Mouse (Mus musculus) small intestine, adult 2 months (tissue): ENCODE data around the gene Fndc3a. TPM values are rescaled to one million over a fixed set of nuclear protein-coding genes. Genes with fewer than 3 reads are reported as not detected.

Source experiments
- H3K27ac ChIP-seq: fragments of 200-500 bp; 2 replicates; pipeline ENCODE4 v1.5.1; 2012; ENCODE audit warnings: low read depth, low read length, control low read depth, inconsistent platforms; ENCODE audit not compliant: insufficient read depth
- H3K27me3 ChIP-seq: fragments of 200-500 bp; 2 replicates; pipeline ENCODE4 v1.6.1; 2012; ENCODE audit warnings: mild to moderate bottlenecking, moderate library complexity, low read length, inconsistent platforms; ENCODE audit not compliant: control insufficient read depth, insufficient read depth
- H3K36me3 ChIP-seq: fragments of 200-500 bp; 2 replicates; pipeline ENCODE4 v1.6.1; 2012; ENCODE audit warnings: mild to moderate bottlenecking, low read length, control low read depth, inconsistent platforms; ENCODE audit not compliant: control insufficient read depth, insufficient read depth
- H3K4me1 ChIP-seq: fragments of 200-500 bp; 2 replicates; pipeline ENCODE4 v1.6.1; 2012; ENCODE audit warnings: low read length, inconsistent platforms, mixed read lengths; ENCODE audit not compliant: control insufficient read depth, insufficient read depth, insufficient read length
- H3K4me3 ChIP-seq: fragments of 200-500 bp; 2 replicates; pipeline ENCODE4 v1.5.1; 2012; ENCODE audit warnings: low read depth, mild to moderate bottlenecking, control low read depth, inconsistent platforms, low read length, moderate library complexity
- CTCF ChIP-seq: fragments of 200-500 bp; IDR thresholded peaks from 2 replicates; pipeline ENCODE4 v1.5.1; 2012; ENCODE audit warnings: low read depth, mild to moderate bottlenecking, control low read depth, inconsistent platforms, low read length, moderate library complexity, mixed read lengths; ENCODE audit not compliant: insufficient replicate concordance, insufficient read length; ENCODE audit errors: extremely low read depth
- POLR2A ChIP-seq: fragments of 200-500 bp; IDR thresholded peaks from 2 replicates; pipeline ENCODE4 v1.6.1; 2012; ENCODE audit warnings: low read depth, mild to moderate bottlenecking, control low read depth, inconsistent platforms, low read length, moderate library complexity
- WGBS: fragments of 180-500 bp; shearing (Covaris S2); methylation state at CpG from one replicate; pipeline ENCODE4 v1.1.7; 2018; 5-methylcytosine and 5-hydroxymethylcytosine counted together
- polyA plus RNA-seq: library from polyadenylated mRNA; depleted of rRNA; stranded (reverse); fragments of >200 nt; gene quantifications from 2 replicates; pipeline ENCODE4 v1.2.3, GENCODE M21; 2012

The Fndc3a gene
- polyA plus RNA-seq, 1 experiment, result 29.2 TPM

DNA sequence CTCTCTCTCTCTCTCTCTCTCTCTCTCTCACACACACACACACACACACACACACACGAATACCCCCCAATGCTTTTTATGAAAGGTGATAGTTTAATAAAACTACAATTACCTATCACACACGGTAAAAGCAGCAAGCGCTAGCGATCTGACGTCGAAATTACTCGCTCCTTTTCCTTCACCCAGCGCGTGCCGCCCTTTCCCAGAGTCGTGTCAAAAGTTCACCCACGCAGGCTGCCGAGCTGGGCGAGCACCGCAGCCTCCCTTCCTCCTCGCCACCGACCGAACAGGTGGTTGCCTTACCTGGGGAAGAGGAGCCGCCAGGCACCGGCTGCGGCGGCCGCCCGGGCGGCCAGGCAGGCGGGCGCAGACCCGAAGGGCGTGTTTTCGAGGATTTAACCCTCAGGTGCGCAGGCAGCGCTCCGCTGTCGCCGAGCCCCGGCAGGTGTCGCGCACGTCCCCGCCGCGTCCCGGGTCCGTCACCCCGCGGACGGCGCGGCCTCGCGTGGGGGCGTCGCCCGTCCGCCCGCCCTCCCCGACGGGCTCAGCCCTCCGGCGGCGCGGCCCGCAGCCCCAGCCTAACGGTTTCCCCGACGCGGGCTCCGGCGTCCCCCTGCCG is 603 bp downstream of the Fndc3a start:
- TF ChIP-seq POLR2A, result no peak
- TF ChIP-seq CTCF, result 0 out of 2 replicates have a peak, but pooled peaks have one; percentile 10
- WGBS, result under 1% methylated on average over 68 of the region's 70 CpGs
- H3K36me3 ChIP-seq, result no peaks in the 10 kb centered on the region

DNA sequence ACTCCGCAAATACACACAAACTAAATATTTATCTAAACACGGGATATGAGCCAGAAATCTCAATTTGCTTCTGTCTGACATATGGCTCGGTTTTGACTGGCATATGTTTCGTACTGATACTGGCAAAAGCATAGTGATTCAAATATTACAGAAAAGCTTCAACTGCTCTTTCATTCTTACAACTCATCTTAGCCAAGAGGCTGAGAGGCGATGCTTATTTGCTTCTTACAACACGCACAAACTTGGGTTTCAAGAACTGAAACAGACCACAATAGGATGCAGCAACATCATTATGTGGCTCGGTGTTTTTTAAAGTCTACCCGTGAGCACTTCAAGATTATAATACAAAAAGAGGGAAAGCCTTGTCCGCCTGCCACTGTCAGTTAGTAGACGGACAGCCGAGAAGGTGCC is 1.2 kb downstream of the Fndc3a start:
- Histone ChIP-seq H3K27ac (peak overlapping the region; percentile 88; the same call in 1 of the 2 replicates), H3K27me3 (no peaks in the 10 kb centered on the region), H3K4me1 (no peaks in the 10 kb centered on the region), H3K36me3 (no peaks in the 10 kb centered on the region), H3K4me3 (peak overlapping the region; percentile 92; the same call in 1 of the 2 replicates)
- WGBS, result 13% methylated on average over 11 of the region's 11 CpGs
- TF ChIP-seq CTCF (no peak), POLR2A (no peak)

More for the DNA sequence above, 603 bp downstream of the Fndc3a start:
- Histone ChIP-seq H3K4me1 (no peaks in the 10 kb centered on the region), H3K27me3 (no peaks in the 10 kb centered on the region), H3K4me3 (peak overlapping the region; percentile 92), H3K27ac (peak overlapping the region; percentile 88)

DNA sequence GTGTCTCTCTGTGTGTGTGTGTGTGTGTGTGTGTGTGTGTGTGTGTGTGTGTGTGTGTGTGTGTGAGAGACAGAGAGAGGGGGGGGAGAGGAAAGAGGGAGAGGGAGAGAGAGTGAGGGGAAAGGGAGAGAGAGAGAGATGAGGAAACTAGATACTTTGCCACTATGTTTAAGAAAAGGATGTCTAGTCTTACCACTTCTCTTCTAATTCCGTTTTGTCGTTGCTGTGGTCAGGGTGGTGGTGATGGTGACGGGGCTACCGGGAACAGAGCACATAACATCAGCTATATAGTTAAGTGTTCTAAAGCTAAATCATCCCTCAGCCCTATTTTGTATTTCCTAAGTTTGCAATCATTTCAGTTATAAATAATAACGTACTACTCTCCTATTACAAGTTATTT is 9.7 kb downstream of the Fndc3a start:
- Histone ChIP-seq H3K36me3 (no peaks in the 10 kb centered on the region), H3K27ac (no peak overlapping the region), H3K4me1 (no peaks in the 10 kb centered on the region), H3K4me3 (no peak overlapping the region), H3K27me3 (no peaks in the 10 kb centered on the region)
- TF ChIP-seq POLR2A (no peak), CTCF (no peak)
- 80% methylated on average over 5 of the region's 5 CpGs for WGBS

DNA sequence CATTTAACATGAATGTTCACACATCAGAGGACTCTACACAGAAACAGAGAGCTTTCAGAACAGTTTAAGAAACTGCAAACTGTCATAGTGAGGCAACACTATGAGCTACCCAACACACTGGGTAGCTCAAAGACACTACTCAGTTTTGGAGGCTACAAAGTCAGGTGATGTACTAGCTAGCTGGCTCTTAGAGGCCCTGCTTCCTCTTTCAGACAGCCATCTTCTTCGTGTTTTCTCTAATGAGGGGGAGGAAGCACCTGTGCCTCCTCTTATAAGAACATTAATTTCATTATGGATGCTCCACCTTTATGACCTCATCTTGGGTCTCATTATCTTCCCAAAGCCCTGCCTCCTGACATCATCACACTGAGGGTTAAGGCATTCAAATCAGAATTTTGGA is 18.4 kb downstream of the Fndc3a start:
- no peak overlapping the region for H3K4me3 ChIP-seq
- 0 out of 2 replicates have a peak, but pooled peaks cover 2% of the 10 kb centered on the region for H3K36me3 ChIP-seq
- H3K27me3 ChIP-seq, result no peaks in the 10 kb centered on the region
- H3K4me1 ChIP-seq, result no peaks in the 10 kb centered on the region
- TF ChIP-seq POLR2A, result no peak
- no peak for TF ChIP-seq CTCF
- H3K27ac ChIP-seq, result no peak overlapping the region
- WGBS, result 62% methylated on average over 1 of the region's 1 CpGs

DNA sequence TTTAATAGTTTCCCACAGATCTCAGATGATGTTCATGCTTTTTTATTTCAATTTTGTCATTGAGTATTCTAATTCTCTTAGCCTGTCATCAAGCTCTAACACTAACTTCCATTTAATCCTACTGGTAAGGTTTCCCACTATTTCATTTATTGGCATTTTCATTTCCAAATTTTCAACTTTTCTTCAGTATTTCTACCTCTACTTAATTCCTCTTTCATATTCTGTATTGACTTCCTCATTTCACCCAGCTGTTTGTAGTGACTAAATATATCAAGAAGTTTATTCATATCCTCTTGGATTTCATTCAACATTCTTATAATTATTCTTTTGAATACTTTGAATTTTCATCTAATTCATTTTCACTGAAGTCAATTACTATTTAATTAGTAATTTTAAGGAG is 20.3 kb downstream of the Fndc3a start:
- no peak overlapping the region for H3K27ac ChIP-seq
- H3K4me3 ChIP-seq, result no peak overlapping the region
- no peaks in the 10 kb centered on the region for H3K4me1 ChIP-seq
- no peaks in the 10 kb centered on the region for H3K27me3 ChIP-seq
- 0 out of 2 replicates have a peak, but pooled peaks cover 2% of the 10 kb centered on the region for H3K36me3 ChIP-seq
- no peak for TF ChIP-seq CTCF
- no peak for TF ChIP-seq POLR2A

DNA sequence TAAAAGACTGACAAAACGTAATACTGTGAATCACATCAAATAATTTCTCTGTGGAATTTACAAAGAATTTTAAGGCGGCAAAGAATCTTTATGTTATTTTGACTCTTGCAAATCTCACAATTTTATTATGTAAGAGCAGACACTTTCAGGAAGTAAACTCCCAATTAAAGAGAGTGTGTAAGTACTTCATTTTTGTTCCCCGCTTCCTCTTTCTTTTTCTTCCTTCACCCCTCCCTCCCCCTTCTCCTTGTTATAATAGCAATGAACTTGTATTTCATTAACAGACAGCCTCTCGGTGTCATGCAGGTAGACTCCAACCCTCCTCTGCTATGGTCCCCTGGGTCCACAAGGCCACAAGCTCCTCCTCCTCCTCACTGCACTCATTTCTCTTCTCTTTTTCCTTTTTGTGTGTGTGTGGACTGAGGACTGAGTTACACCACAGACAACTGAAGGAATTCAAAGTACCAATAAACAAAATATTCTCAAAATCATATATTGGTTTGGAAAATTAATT is 24.9 kb downstream of the Fndc3a start:
- Histone ChIP-seq H3K36me3 (peaks cover 5% of the 10 kb centered on the region; the same call in 1 of the 2 replicates), H3K27me3 (no peaks in the 10 kb centered on the region), H3K27ac (no peak overlapping the region), H3K4me3 (no peak overlapping the region), H3K4me1 (no peaks in the 10 kb centered on the region)
- 57% methylated on average over 4 of the region's 4 CpGs for WGBS
- TF ChIP-seq POLR2A, result no peak
- TF ChIP-seq CTCF, result no peak

DNA sequence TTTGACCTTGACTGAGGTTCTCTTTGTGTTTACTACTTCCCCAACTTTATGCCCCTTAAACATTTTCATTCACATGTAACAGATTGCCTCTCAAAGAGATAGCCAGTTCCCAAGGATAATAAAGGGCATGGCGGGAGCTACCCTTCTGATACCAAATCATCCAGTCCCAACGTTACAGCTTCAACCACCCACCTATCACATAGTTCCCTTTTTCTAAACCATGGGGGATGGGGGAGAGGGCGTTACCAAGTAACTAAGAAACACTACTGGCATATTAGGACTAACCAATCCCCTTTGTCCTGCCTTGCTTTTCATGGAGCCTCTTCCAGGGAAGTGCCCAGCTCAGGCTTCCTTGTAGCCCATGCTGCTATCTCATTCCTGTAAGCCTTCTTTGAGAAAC is 32.6 kb downstream of the Fndc3a start:
- 0 out of 2 replicates have a peak, but pooled peaks cover 2% of the 10 kb centered on the region for H3K4me1 ChIP-seq
- no peak overlapping the region for H3K27ac ChIP-seq
- 70% methylated on average over 3 of the region's 3 CpGs for WGBS
- peaks cover 5% of the 10 kb centered on the region; the same call in 1 of the 2 replicates for H3K36me3 ChIP-seq
- TF ChIP-seq CTCF (no peak), POLR2A (no peak)
- H3K27me3 ChIP-seq, result no peaks in the 10 kb centered on the region
- no peak overlapping the region for H3K4me3 ChIP-seq

DNA sequence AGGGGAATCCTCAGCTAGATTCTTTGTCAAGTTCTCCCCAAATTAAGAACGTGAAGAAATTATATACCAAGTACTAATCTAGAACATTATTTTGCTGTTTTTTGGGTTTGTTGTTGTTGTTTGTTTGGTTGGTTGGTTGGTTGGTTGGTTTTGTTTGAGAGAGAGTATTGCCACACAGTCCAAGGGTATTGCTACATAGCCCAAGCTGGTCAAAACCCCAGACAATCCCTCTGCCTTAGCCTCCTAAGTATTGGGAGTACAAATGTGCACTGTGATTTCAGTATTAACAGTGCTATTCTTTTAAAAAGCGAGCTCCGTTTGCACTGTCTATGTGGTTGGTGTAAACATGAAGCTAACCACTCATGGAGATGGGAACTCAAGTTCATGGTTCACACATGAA is 37.9 kb downstream of the Fndc3a start:
- Histone ChIP-seq H3K4me3 (no peak overlapping the region), H3K36me3 (0 out of 2 replicates have a peak, but pooled peaks cover 1% of the 10 kb centered on the region), H3K27me3 (no peaks in the 10 kb centered on the region), H3K4me1 (no peaks in the 10 kb centered on the region), H3K27ac (no peak overlapping the region)
- WGBS, result 96% methylated on average over 3 of the region's 3 CpGs
- no peak for TF ChIP-seq CTCF
- no peak for TF ChIP-seq POLR2A
